Mouse (Mus musculus): ENCODE results near the gene Usp17ld.
"Not testable (repeated sequence)": the region's sequence is repeated elsewhere in the genome, so short reads cannot be mapped to it uniquely, and the experiment has no call there.

The Usp17ld gene

GRCm38 (mm10) chr7:103252405-103252804 is at the start of gene Usp17ld:
Usp17ld (minus strand) TSS chr7:103252505.
- DNase-seq (ENCODE audit: low spot score): not testable (repeated sequence)

DNA sequence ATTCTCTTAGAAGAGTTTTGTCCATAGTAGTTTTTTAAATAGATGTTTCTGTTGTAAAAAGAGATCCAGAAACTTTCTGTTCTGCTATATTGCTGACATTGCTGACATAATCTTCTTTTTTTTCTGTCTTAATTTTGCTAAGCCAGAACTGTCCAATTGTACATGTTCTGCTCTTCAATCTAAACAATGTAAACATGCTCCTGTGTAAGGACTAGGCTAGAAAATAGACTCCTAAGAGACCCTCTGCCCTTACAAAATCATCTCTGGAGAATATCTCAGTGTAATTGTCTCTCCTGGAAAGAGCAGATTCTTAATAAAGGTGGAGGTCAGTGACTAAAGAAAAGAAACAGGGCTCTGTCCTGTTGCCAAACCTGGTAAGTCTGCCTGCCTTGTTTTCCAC is 35.6 kb downstream of the Usp17ld start, which contains the start of gene Olfr594:
Olfr594 (plus strand) TSS at position 301 of the 400 bp plus-strand sequence.
- no peak for DNase-seq (ENCODE audit: low spot score)

- DNase-seq (ENCODE audit: low spot score): not testable (repeated sequence)
Measured at GRCm38 (mm10) chr7:103212050-103212449, 40.3 kb downstream of the Usp17ld start.

GRCm38 (mm10) chr7:103211562-103211961 is 40.7 kb downstream of the Usp17ld start, which contains the start of gene Olfr593:
Olfr593 (plus strand) TSS chr7:103211862.
- DNase-seq (ENCODE audit: low spot score): no peak

All from urinary bladder, postnatal 25 days (tissue).